Mouse (Mus musculus) CD8-positive naive resting alpha-beta T cell, adult 2 months (primary cell): ENCODE results near the gene Med12l.
A peak's percentile ranks its signal among the peaks of the same experiment; 100 is the strongest.
"Not testable (repeated sequence)": the region's sequence is repeated elsewhere in the genome, so short reads cannot be mapped to it uniquely, and the experiment has no call there.

Source experiments
- DNase-seq, 2 experiments: peaks; one replicate each; pipeline ENCODE4 v3.0.0; 2022; ENCODE audit warnings: low read depth in 2 of 2, low spot score in 2 of 2

Med12l gene

DNA sequence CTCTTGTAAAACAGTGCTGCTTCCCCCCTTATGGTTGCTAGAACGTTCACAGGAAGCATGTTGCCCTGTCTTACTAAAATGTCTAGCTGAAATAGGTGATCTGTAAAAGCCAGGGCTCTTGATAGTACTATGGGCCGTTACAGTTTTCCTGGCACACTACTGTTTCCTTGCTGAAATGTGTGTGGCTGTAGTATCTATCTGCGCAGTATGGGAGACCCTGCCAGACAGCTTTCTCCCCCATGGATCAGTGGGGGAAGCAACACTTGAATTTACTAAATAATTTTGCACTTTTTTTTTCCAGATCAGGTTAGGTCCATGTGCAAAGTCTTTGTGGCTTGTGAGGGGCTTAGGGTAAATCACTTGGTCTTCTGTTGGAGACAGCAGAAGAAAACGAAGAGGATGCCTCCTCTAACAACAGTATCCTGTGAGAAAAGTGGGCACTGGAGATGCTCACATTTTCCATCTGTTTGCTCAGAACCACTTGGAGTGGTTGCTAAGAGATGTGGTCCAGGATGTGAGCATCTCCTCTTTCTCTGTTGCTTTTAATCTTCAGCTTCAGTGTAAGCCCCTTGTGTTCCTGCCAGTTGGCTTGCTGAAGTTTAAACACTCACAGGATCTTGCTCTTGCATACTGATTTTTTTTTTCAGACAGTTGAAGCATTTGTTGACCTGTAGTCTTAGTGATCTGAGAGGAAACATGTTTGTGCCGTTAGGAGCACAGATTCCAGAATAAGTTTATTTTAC, 130.5 kb downstream of the Med12l start:
- no peak for DNase-seq

DNA sequence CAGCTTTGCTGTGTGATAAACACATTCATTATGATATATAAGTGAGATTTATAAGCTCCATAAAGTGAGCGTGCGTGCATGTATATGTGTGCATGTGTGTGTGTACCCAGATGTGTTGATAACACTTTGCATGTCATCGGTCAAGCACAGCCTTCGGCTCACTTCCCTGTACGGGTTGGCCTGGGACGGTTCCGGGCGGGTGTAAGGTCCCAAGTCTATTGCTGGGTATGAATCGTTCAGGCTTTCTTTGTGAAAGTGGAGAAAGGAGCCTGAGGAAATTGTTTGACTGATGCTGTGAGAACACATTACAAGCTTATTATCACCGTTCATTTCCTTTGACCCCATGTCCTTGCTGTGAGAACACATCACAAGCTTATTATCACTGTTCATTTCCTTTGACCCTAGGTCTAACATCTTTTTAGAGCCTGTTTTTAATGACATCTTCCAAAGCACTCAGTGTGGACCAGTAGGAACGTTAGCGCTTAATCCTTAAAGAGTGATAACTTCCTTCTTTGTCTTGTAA, 133.4 kb downstream of the Med12l start:
- DNase-seq = no peak

DNA sequence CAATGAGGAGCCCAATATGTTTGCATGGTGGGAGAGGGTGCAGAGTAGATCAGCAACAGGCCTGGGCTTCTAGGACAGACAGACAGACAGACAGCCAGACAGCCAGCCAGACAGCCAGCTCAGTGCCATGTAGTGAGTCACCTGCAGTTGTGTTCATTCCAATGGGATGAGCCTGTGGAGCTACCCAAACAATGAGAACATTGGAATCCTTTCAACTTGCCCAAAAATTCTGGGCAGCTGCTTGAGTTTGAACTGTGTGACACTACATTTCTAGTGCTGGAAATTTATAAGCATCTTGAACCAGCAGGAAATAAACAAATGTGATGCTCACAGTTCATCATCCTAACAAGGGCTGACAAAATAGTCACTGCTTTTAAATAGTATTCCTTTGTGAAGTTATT, 134.0 kb downstream of the Med12l start:
- no peak for DNase-seq

DNA sequence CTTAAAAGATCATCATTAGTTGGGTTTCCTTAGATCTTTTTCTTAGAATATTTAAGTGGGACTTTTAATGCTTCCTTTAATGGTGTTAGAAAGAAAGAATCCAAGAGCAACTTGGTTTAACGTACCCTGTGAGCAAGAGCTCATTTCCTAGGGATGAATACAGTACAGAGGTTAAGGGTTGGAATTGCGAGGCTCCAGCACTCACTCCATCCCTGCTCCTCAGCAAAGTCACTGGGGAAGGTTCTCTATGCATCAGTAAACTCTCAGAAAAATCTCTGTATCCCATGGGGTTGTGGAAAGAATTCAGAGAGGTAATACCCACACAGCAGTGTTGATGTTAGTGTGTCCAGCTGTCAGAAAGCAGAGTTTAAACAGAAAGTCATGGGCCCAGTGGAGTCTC, 134.5 kb downstream of the Med12l start:
- no peak for DNase-seq

DNA sequence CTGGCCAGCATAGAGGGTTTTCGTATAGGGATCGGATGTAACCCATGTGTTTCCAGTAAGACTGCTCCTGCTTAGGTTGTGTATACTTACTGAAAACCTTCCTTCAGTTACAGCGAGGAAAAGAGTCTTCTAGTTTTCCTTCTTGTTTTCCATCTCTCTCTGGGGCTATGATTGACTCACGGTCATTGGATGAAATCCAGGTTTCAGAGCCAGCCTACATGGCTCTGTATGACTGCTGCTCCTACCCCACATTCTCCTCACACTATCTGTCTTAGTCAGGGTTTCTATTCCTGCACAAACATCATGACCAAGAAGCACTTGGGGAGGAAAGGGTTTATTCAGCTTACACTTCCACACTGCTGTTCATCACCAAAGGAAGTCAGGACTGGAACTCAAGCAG, 135.3 kb downstream of the Med12l start:
- DNase-seq = not testable (repeated sequence)

DNA sequence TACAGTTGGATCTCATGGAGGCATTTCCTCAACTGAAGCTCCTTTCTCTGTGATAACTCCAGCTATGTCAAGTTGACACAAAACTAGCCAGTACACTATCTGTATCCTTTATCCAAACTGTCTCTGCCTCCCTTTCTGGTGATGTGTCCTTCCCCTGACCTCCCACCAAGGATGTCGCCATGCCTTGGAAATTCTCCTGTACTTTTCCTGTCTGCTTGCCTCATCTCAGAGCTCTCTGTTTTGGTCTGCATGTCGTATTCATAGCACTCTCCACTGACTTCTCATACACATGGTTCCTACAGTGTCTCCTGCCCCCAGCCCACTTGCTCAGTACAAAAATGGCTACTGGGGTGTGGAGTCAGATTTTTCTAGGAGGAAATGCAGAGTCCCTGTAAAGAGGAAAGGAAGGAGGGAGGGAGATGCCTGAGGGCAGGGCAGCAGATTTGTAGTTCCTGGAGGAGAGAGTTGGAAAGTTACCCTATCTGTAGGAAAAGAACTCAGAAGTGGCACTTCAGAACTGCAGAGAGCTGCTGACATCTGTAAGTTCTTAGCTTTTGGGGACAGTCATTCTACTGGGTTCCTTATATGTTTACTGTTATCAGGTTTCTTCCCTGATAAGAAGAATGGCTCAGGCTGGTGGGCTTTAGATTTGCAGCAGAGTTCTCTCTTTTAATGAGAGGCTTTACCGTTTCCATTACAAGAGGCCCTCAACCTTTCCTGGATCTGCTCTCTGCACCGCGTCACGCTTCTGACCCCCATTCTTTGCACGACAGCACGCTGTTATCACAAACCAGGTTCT, 136.1 kb downstream of the Med12l start:
- no peak for DNase-seq

DNA sequence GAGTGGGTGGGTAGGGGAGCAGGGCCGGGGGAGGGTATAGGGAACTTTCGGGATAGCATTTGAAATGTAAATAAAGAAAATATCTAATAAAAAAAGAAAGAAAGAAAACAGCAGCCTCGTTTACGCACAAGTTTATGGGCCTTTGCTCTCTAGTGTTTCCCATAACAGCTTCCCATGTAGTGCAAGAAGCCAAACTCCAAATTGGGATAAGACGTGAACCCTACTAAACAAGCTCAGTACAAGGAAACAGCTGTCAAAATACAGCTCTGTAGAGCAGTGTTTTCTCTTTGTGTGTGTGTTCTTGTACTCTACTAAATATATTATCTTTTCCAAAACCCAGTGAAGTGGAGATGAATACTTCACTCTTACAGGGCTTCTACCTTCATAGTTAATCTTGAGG, 139.6 kb downstream of the Med12l start:
- DNase-seq = no peak

DNA sequence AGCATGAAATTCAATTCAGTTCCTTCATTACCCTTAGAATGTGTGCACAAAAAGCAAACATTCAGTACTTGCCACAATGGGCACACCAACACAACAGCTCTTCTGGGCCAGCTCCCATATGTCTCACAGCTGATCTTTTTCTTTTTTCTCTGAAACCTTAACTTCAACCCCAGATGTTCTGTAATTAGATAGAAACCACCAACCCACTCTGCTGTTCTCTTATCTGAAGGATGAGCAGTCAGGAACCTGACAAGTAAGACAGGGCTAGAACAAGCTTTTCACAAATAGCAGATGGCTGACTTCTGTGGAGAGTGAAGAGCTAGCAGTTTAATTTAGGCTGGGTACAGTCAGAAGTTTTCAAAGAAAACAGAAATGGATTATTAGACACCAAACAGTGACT, 144.0 kb downstream of the Med12l start:
- no peak for DNase-seq

DNA sequence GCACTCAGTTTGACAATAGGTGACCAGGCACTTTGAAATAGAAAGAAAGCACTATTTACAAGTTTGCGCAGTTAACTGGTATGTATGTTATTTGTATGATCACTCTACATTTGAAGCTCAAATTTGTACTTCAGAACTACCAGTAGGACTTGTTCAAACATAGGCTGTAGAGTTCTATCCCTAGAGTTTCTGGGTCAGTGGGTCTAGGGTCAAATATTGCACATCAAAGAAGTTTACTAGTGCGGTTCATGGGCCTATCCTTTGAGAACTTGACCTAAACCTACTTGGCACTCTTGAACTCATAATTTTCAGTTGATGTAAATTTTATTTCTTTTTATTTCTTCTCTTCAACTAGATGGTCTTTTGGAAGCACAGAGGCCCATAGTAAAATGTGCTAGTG, 145.0 kb downstream of the Med12l start:
- no peak for DNase-seq

DNA sequence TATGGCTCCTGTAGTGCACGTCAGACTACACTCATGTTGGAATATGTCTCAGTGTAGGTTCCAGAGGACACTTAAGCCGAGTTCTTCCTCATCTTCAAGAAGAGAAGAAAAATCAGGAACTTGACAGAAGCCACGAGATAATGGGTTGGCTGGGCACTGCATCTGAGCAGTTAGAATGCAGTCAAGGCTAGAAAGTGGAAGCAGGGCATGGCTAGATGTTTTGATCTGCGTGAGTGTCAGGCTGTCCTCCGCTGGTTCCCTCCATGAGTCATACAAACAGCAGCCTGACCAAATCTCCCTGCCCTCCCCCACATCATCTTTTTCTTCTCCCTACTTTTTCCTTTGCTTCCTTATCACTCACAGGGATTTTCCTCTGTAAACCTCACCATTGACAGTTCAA, 147.8 kb downstream of the Med12l start, which contains the start of gene P2ry14:
P2ry14 (minus strand) TSS at position 195 of the 400 bp plus-strand sequence.
- no peak for DNase-seq

DNA sequence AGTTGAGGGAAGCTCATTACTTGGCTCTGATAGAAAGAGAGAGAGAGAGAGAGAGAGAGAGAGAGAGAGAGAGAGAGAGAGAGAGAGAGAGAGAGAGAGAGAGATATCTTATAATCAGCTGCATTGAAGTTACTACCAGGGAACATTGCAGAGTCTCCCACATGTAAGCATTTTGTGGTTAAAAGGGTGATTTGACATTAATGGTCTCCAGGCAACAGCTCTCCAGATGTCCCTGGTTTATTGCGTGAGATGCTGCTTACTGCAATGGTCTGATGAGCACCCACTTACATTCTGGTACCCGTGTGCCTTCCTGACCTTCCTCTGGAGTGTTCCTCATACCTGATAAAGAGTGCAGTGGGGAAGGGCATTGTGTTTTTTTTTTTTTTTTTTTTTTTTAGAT, 149.3 kb downstream of the Med12l start:
- no peak for DNase-seq

DNA sequence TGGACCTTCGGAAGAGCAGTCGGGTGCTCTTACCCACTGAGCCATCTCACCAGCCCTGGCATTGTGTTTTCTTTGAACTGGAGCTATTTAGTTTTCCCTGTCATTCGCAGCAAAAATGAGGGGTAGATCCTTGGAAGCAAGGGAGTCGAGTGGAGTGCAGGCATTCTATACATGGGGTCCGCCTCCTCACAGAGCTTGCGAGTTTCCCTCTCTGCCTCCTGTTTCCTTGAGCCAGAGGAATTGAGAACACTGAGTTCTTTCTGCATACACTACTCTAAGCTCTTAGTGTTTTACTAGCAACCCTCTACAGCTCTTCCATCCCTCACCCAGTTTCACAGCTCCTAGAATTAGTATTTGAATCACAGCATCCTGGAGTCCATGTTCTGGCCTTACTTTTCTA, 149.8 kb downstream of the Med12l start:
- DNase-seq = no peak

DNA sequence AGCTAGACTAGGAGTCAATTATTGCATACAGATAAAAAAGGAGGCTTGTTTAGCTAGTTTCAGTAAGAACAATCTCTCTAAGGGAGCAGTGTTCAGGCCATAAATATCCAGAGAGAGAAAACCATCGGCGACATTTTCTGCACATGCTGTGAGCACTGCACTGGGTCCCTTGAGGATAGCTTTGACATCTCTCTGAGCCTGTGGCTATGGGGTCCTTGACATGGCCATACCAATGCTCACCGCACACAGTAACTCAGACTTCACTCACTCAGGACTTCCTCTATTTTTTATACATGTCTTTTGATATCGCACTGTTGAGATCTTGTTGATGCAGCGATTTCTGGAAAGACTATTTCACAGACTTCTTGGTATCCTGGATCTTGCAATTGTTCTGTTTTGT, 151.4 kb downstream of the Med12l start:
- no peak for DNase-seq

DNA sequence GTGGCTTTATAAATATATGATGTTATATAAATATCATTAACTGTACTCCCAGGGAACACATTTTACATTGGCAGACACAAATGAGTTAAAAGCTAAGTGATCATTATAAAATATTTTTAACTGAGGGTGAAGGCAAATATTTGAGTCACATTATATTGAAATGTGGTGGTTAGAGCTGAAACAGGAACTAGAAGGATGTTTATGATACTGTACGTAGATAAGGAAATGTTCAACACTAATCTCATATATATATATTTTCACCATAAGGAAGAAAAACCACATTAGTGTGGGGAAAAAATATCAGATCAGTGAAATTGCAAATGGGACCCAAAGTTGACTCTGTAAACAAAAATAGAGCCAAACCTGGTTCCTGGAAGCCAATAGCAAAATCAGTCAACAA, 154.8 kb downstream of the Med12l start:
- DNase-seq = no peak

DNA sequence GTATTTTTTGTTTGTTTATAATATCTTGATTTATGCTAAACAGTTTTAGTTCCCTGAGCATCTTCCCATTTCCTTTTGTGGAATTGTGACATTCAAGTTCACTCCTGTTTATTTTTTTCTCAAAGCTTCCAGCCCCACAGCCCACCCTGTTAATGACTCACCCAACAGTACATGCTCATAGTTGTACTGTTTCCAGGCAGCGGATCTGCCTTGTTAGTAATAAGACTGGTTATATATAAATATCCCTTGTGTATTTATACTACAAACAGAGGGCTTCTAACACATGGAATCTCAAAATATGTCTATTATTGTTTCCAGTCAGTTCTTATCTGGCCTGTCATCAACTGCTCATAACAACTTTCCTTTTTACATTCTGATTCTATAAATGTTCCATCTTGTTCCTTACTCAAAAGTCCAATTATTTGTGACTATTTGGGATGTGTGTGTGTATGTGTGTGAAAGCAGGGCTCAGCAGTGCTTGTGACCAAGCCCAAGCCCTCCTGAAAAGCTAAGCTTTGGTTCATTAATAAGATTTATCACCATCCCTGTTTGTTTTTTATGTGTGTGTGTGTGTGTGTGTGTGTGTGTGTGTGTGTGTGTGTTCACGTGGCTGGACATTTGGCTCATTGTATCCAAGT, 161.9 kb downstream of the Med12l start:
- DNase-seq = no peak

DNA sequence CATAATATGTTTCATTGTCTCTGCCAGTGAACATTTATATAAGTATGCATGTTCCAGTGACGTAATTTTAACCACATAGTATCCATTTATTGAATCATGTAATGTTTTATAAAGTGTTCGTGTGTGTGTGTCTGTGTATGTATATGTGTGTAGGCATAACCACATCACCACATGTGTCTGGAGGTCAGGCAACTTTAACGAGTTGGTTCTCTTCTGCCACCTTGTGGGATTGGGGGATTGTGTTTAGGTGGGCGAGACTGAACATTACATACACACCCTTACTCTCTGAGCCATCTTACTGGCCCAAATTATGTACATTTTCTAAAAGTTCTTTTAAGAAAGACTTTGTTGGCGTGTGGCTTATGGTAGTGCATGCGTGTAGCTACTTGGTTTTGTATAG, 162.9 kb downstream of the Med12l start:
- no peak for DNase-seq

DNA sequence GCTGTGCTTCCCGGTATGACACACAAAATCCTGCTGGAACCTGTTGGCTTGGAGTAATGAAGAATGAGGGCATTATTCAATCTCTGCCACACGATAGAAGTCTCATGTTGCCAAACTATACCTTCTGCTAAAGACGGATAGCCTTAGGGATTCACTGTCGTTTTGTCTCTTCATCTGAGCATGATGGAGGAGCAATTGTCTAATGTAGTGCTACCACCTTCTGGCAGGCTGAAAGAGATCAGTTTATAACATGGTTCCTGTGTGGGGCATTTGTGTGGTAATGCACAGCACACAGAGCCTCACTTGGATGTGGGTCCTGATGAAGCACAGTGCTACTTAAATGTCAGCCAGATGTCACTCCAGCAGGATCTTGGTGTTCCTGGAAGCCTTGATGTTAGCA, 163.6 kb downstream of the Med12l start:
- no peak for DNase-seq

DNA sequence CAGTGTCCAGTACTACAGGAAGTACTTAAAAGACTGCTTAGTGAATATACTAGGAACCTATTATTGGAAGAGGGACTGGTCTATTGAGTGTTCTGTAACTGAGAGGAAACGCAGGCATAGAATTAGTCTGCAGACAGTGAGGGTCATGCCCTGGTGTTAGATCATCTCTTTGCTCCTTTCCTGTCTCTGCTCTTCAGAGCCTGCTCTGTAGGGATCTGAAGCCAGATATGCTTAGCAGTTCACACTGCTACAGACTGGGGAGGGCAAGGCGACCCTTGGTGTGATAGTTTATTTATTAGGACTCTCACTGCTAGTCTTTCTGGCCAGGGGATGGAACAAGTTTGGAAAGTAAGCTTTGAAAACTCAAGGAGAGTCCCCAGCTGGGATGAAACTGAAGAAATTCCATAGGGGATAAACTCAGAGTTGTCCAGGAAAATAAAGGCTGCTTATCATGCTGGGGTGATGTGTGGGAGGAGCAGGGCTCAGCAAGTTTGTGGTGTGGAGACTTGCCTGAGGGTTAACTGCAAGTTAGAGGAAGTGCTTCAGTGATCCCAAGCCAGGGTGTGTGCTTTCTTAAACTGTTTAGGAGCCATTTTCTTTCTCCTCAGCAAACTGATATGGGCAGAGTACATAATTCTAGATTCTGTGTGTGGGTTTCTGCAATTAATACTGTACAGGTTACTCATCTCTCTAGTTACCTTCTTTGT, 164.4 kb downstream of the Med12l start:
- DNase-seq = no peak

DNA sequence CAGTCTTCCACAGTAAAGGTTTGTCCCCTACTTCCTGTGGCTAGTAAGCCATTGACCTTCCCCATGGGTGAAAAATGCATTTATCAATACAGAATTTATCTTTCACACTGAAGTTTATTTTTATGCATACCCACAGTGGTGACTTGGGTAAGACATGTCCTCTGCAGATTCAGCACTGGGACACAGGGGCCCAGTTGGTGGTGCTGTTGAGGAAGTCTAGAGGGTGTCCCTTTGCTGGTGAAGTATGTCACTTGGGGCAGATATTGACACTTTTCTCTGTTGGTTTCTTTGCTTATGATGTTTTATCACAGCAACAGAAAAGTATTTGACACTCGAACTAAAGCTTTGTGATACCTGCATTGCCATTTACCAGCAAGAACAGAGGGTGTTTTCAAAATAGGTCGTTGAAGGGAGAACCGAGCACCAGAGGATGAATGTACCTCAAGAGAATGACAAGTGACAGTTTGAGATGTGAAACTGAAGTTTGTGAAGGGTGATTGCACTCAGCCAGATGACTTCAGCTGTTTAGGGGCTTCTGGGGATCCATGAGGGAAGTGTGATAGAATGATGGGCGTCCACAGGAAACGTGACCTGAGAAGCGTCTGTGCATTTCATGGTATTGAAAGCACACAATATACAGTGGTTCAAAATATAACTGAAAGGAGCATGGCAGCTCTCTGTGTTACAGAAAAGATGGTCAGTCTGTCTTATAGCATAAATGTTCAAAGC, 169.0 kb downstream of the Med12l start:
- no peak for DNase-seq

DNA sequence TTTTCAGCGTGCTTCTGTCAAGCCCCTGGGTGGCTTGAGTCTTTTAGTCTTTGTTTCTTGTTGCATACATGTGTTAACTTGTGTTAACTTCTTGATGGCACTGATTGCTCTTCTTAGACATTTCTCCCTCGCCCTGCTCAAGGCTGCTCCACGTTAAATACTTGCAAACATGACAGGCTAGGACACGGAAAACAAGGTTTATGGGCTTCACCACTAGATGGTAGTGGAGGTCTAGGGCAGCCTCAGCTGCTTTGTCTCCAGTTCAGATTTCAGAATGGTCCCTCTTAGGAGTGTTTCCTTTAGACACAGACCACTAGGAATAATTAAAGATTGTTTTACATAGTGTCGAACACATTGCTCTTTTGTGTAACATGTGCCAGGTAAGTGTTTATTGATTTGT, 169.6 kb downstream of the Med12l start:
- peak; percentile 13 to 36 for DNase-seq

DNA sequence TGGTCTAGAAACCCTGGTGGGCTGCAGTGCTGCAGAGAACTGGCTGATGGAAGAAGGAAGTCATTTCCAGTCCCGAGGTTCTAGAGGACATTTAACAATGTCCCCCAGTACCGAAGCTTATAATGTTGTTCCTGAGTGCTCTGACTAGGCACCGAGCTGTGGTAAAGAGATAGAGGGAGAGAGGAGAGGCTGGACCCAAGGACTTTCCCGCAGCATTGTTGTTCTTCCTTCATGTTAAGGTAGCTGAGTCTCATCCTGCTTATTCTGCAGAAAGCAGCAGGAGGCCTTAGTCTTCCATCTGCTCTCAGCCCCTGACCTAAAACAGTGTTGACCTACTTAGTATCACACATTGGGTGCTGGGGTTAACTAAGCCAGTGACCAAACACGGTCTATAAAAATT, 171.2 kb downstream of the Med12l start:
- DNase-seq = no peak
